Mouse (Mus musculus): Measurements from ENCODE around the gene Tarsl2. TPM values are rescaled to one million over a fixed set of nuclear protein-coding genes. Genes with fewer than 3 reads are reported as not detected.
A peak's percentile ranks its signal among the peaks of the same experiment; 100 is the strongest.

Tarsl2 gene
- total RNA-seq, 2 experiments from 2014 or later, result 37.4 to 39.6 TPM

DNA sequence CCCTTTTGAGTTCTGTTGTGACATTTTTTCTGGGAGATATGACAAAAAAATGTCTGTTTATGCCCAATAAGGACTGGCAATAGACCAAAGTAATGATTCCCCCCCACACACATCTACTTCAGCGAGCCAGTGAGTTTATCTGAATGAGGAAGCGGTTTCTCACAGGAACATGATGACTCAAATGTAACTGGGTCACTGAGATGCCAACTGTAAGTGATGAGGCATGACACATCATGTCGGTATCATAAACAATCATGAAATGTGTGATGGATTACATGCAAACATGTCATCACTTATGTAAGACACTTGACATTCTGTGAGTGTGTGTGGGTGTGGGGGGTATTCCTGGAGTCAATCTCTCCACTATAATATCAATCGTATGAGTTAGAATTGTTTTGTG is 69.6 kb downstream of the Tarsl2 start:
- no peak for DNase-seq (ENCODE audit: low spot score in 2 of 2)

DNA sequence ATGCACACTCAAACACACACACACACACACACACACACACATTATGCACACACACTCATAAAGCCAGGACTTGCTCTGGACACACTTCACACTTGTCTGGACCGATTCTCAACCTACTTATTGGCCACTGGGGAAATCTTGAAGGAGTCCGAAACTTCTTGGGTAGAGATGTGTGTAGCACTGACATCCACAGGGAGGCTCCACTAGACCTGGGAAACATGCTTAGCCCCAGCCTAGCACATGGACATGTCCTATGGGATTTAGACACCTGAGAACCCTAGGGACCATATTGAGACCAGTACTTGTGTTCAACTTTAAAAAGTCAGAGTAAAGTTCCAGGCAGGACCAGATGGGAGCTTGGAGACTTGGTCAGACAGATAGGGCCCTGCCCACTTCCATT is 89.3 kb downstream of the Tarsl2 start:
- peak in 1 of 2 experiments; percentile 12 for DNase-seq (ENCODE audit: low spot score in 2 of 2)

DNA sequence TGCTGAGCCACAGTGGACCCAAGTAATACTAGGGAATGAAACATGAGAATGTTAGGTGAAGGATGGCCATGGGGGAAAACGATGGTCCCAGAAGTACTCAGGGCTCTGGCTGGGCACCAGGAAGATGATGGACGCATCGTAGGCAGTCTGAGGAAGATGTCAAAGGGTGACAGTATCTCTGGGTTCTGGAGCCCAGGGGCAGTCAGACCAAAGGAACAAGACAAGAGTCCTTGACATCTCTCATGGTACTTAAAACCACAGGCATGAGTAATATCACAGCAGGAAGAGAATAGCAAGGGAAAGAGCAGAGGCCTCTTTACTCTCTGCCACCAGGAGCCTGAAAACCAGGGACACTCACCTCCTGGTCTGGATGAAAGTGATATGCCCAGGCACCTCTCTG is 90.6 kb downstream of the Tarsl2 start:
- no peak for DNase-seq (ENCODE audit: low spot score in 2 of 2)

DNA sequence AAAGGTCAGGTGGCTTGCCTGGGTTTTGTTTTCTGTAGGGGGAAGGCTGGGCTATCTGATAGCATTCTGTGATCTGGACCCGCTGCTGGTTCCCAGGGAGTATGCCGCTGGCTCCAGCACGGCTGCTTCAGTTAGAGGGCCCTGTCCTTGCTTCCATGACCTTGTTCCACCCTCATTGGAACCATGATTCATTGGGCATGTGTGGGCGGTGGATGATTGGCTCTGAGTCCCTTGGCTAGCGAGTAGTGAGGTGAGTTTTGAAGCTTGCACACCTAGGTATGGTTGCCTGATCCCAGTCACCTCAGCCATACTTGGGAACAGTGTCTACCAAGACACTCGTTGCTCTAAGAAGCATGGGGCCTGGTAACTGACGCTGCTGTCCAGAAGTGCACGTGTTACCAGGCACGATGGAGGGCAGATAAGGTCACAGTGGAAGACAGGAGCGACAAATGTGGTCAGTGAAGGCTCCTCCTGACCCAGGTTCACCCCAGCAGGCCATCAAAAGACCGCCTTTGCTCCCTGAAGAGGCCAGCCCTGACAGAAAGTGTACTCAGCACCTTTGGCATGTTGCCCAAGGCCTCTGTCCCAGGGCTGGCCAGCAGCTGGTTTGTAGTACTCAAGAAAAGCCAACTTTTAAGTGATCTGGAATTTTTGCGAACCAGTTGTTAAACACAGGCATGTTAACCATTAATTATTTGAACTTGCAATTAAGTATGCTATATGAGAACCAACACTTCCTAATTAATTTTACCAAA is 92.8 kb downstream of the Tarsl2 start:
- no peak for DNase-seq (ENCODE audit: low spot score in 2 of 2)

Other genes starting within 250 kb of the Tarsl2 start
- 100 to 1,000 TPM; 126 to 134 TPM for gene Tjp1, start 117.1 kb upstream of the Tarsl2 start, total RNA-seq (2021)
- 10 to 100 TPM; 32.7 to 38.8 TPM for gene Tm2d3, start 46.3 kb downstream of the Tarsl2 start, total RNA-seq (2021)
- 10 to 100 TPM; 11.5 to 15.6 TPM for gene Pcsk6, start 216.8 kb downstream of the Tarsl2 start, total RNA-seq (2021)